Mouse (Mus musculus): Measurements from ENCODE around the gene Olfr906. TPM values are rescaled to one million over a fixed set of nuclear protein-coding genes. Genes with fewer than 3 reads are reported as not detected.

Olfr906 gene
- not detected in 2 replicates for polyA plus RNA-seq (2016; fragmentation: Nextera tagmentation; extraction: Ambion mirVana)

DNA sequence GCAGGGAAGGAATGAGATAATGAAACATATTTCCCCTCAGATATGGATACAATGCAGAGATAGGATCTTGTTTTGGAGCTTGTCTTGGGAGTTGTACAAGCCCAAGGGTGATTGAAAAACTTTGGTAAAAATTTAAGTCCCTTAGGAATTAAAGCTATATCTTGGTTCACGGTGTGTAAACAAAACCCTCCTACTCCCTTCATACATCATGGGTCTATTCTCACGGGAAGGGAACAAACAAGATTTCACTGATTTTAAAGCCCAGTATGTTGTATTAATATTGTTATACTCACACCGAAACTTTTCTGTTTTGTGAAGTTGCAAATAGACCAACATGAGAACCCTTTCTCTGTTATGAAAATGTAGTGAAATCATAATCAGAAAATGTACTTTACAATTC lies at the start of gene Olfr906:
Gene Olfr906, plus strand, starts transcription at position 301 of the 400 bp plus-strand sequence.
- Histone ChIP-seq H3K9me3 (no peaks in the 10 kb centered on the region), H3K4me2 (no peak within 1 kb of the TSS), H3K27me3 (no peaks in the 10 kb centered on the region), H3K4me3 (replicated peaks) (no peak within 1 kb of the TSS), H3K9ac (replicated peaks) (no peak within 1 kb of the TSS), H3K27ac (no peak within 1 kb of the TSS), H3K4me1 (replicated peaks) (no peaks in the 10 kb centered on the region), H3K36me3 (no peaks in the 10 kb centered on the region)
- ATAC-seq (ENCODE audit: insufficient number of reproducible peaks, insufficient read depth, low FRiP score, low TSS enrichment, low read depth) = no peak
- WGBS = 88% methylated on average over 3 of the region's 3 CpGs

DNA sequence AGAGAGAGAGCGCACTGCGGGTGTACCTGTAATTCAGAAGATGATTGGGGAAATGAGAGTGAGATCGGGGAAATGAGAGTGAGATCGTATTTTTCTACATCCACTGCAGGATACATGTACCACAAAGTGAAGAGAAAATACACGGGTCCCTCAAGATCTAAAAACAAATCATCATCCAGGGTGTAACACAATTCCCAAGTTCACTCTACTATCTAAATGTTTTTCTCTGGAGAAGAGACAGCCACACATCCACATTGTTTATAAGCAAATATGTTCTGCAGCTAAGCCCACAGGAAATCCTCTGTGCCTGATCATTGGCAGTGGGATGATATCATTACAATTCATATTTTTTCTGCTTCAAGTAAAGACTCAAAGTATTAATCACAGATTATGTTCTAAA lies 39.5 kb upstream of the Olfr906 start, which contains the start of gene Olfr902:
Gene Olfr902, plus strand, starts transcription at position 301 of the 400 bp plus-strand sequence.
- Histone ChIP-seq H3K27ac (no peak within 1 kb of the TSS), H3K4me2 (no peak within 1 kb of the TSS), H3K4me3 (replicated peaks) (no peak within 1 kb of the TSS), H3K4me1 (replicated peaks) (no peaks in the 10 kb centered on the region), H3K36me3 (no peaks in the 10 kb centered on the region), H3K9me3 (no peaks in the 10 kb centered on the region), H3K27me3 (no peaks in the 10 kb centered on the region), H3K9ac (replicated peaks) (no peak within 1 kb of the TSS)
- 84% methylated on average over 5 of the region's 5 CpGs for WGBS
- ATAC-seq (ENCODE audit: insufficient number of reproducible peaks, insufficient read depth, low FRiP score, low TSS enrichment, low read depth) = no peak

DNA sequence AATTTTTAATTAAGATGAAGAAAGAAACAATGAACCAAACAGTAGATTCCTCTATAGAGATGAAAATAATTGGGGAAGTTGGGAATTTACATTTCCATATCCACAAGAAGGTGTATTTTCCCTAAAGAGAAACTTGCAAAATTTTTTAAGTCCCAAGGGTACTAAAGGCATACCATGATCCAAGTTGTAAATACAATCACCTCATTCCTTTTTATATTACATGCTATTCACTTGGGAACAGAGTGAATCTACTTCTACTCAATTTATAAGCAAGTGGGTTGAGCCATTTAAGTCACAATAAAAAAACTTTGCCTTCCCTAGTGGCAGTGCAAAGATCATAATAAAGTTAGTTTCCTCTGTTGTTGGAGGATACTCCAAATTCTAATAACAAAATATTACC lies 24.0 kb upstream of the Olfr906 start, which contains the start of gene Olfr904:
Gene Olfr904, plus strand, starts transcription at position 301 of the 400 bp plus-strand sequence.
- no peak within 1 kb of the TSS for H3K4me3 ChIP-seq (replicated peaks)
- no peak for ATAC-seq (ENCODE audit: insufficient number of reproducible peaks, insufficient read depth, low FRiP score, low TSS enrichment, low read depth)

DNA sequence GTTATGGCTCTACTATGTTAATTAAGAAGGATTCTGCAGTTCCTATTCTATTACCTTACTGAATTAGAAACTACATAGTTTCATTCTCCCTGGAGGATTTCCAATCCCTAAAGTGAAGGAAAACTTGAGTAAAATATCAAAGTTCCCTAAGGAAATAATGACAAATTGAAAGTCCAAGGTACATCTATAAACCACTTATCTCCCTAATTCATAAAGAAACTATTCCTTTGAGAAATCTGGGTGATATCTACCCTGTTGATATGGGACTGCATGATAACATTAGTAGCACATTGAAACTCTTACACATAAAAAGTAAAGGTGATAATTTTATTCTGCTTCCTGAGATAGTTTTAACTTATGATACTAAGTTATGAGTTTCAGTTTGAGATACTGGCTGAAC lies 16.1 kb upstream of the Olfr906 start, which contains the start of gene Olfr905:
Gene Olfr905, plus strand, starts transcription at position 301 of the 400 bp plus-strand sequence.
- H3K27me3 ChIP-seq = no peaks in the 10 kb centered on the region
- no peaks in the 10 kb centered on the region for H3K4me1 ChIP-seq (replicated peaks)
- no peak for ATAC-seq (ENCODE audit: insufficient number of reproducible peaks, insufficient read depth, low FRiP score, low TSS enrichment, low read depth)
- H3K4me3 ChIP-seq (replicated peaks) = no peak within 1 kb of the TSS
- H3K4me2 ChIP-seq = no peak within 1 kb of the TSS
- H3K9ac ChIP-seq (replicated peaks) = no peak within 1 kb of the TSS
- H3K36me3 ChIP-seq = no peaks in the 10 kb centered on the region
- H3K27ac ChIP-seq = no peak within 1 kb of the TSS
- H3K9me3 ChIP-seq = no peaks in the 10 kb centered on the region

More for the DNA sequence above, 24.0 kb upstream of the Olfr906 start, which contains the start of gene Olfr904:
- H3K9ac ChIP-seq (replicated peaks) = no peak within 1 kb of the TSS
- no peaks in the 10 kb centered on the region for H3K4me1 ChIP-seq (replicated peaks)
- no peak within 1 kb of the TSS for H3K27ac ChIP-seq
- H3K36me3 ChIP-seq = no peaks in the 10 kb centered on the region
- no peak within 1 kb of the TSS for H3K4me2 ChIP-seq
- H3K27me3 ChIP-seq = no peaks in the 10 kb centered on the region
- no peaks in the 10 kb centered on the region for H3K9me3 ChIP-seq

DNA sequence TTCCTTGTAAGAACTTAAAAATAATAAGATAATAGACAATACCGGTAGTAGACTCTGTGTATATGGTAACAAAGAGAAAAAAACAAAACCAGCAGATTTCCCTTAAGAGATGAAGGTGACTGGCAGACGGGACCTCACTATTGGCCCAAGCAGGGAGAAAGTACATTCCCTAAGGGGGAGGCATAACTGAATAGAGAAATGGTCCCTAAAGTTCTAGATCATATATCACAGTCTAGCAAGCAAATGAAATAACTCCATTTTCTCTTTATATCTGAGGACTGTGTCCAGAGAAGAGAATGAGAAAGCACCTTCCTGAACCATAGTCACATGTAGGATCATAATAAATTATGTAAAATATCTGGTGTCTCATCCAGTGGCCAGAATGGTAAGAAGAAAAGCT lies 8.6 kb downstream of the Olfr906 start, which contains the start of gene Olfr907:
Gene Olfr907, plus strand, starts transcription at position 301 of the 400 bp plus-strand sequence.
- Histone ChIP-seq H3K9me3 (no peaks in the 10 kb centered on the region), H3K4me2 (no peak within 1 kb of the TSS), H3K9ac (replicated peaks) (no peak within 1 kb of the TSS), H3K27me3 (no peaks in the 10 kb centered on the region), H3K36me3 (no peaks in the 10 kb centered on the region), H3K4me3 (replicated peaks) (no peak within 1 kb of the TSS), H3K4me1 (replicated peaks) (no peaks in the 10 kb centered on the region), H3K27ac (no peak within 1 kb of the TSS)
- no peak for ATAC-seq (ENCODE audit: insufficient number of reproducible peaks, insufficient read depth, low FRiP score, low TSS enrichment, low read depth)
- 88% methylated on average over 2 of the region's 2 CpGs for WGBS

DNA sequence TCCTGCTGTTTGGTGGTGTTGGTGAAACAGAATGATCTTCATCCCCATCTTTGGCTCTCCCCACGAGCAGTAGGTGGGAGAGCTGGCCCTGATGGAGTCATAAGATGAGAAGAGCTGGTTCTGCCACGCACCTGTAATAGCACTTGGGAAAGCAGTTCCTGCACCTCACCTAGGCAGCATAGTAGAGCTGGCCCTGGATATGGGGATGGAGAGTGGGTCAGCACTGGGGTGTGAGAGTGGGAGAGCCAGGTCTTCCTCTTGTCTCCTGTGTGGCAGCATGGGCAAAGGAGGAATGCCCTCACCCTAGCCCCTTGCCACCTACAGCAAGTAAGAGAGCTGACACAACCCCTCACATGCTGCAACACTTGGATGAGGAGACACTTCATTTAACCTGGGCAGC lies 25.5 kb downstream of the Olfr906 start:
- WGBS = 80% methylated on average over 2 of the region's 2 CpGs
- H3K27me3 ChIP-seq = no peaks in the 10 kb centered on the region
- no peak overlapping the region for H3K9ac ChIP-seq (replicated peaks)
- H3K4me1 ChIP-seq (replicated peaks) = no peaks in the 10 kb centered on the region
- H3K4me3 ChIP-seq (replicated peaks) = no peak overlapping the region
- no peak overlapping the region for H3K4me2 ChIP-seq
- no peaks in the 10 kb centered on the region for H3K9me3 ChIP-seq
- ATAC-seq (ENCODE audit: insufficient number of reproducible peaks, insufficient read depth, low FRiP score, low TSS enrichment, low read depth) = no peak
- H3K36me3 ChIP-seq = no peaks in the 10 kb centered on the region
- no peak overlapping the region for H3K27ac ChIP-seq

DNA sequence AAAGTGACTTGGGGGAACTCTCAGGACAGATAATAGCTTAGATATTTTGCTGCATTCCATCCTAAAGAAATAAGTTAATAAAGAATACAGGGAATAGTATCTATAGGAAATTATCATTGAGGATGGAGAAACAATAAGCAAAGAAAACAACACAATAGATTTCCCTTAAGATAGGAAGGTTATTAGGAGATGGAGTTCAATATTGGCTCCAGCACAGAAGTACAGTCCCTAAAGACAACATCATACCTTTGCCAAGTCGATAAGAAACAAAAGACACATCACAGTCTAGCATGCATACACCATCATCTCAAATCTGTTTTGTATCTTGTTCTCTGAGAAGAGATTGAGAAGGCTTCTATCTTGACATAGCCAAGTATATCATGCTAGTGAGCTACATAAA lies 34.4 kb downstream of the Olfr906 start, which contains the start of gene Olfr911-ps1:
Gene Olfr911-ps1, plus strand, starts transcription at position 301 of the 400 bp plus-strand sequence.
- H3K4me2 ChIP-seq = no peak within 1 kb of the TSS
- no peaks in the 10 kb centered on the region for H3K27me3 ChIP-seq
- no peaks in the 10 kb centered on the region for H3K4me1 ChIP-seq (replicated peaks)
- H3K4me3 ChIP-seq (replicated peaks) = no peak within 1 kb of the TSS
- ATAC-seq (ENCODE audit: insufficient number of reproducible peaks, insufficient read depth, low FRiP score, low TSS enrichment, low read depth) = no peak
- H3K9ac ChIP-seq (replicated peaks) = no peak within 1 kb of the TSS
- no peaks in the 10 kb centered on the region for H3K36me3 ChIP-seq
- H3K27ac ChIP-seq = no peak within 1 kb of the TSS
- WGBS = 71% methylated on average over 1 of the region's 1 CpGs
- no peaks in the 10 kb centered on the region for H3K9me3 ChIP-seq

DNA sequence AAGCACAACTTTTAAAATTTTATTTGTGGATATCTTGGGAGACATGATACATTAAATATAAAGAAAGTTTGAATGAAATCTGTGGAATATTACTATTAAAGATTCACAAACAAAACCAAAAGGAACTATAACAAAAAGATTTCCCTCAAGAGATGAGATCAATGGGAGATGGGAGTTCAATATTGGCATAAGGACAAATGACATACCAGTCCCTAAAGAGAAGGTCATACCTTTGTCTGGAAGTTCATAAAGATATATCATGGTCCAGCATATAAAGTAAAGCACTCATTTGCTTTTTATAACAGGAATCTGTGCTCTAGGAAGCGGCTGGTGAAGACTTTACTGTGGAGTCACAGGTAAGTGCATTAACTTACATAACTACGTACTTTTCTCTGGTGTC lies 50.7 kb downstream of the Olfr906 start, which contains the start of gene Olfr910:
Gene Olfr910, plus strand, starts transcription at position 301 of the 400 bp plus-strand sequence.
- H3K4me2 ChIP-seq = no peak within 1 kb of the TSS
- 0 out of 2 replicates have a peak, but pooled peaks cover 1% of the 10 kb centered on the region for H3K9me3 ChIP-seq
- no peak within 1 kb of the TSS for H3K9ac ChIP-seq (replicated peaks)
- no peak for ATAC-seq (ENCODE audit: insufficient number of reproducible peaks, insufficient read depth, low FRiP score, low TSS enrichment, low read depth)
- H3K27me3 ChIP-seq = no peaks in the 10 kb centered on the region
- no peaks in the 10 kb centered on the region for H3K36me3 ChIP-seq
- no peaks in the 10 kb centered on the region for H3K4me1 ChIP-seq (replicated peaks)
- WGBS = 83% methylated on average over 2 of the region's 2 CpGs
- H3K27ac ChIP-seq = no peak within 1 kb of the TSS
- no peak within 1 kb of the TSS for H3K4me3 ChIP-seq (replicated peaks)

Other genes starting within 250 kb of the Olfr906 start
- not detected in 2 replicates for gene Olfr143, start 234.3 kb upstream of the Olfr906 start, polyA plus RNA-seq (2016; fragmentation: Nextera tagmentation; extraction: Ambion mirVana)
- gene Olfr895, start 219.2 kb upstream of the Olfr906 start, polyA plus RNA-seq (2016; fragmentation: Nextera tagmentation; extraction: Ambion mirVana) = not detected in 2 replicates
- not detected in 2 replicates for gene Olfr896-ps1, start 196.0 kb upstream of the Olfr906 start, polyA plus RNA-seq (2016; fragmentation: Nextera tagmentation; extraction: Ambion mirVana)
- not detected in 2 replicates for gene Olfr25, start 158.0 kb upstream of the Olfr906 start, polyA plus RNA-seq (2016; fragmentation: Nextera tagmentation; extraction: Ambion mirVana)
- not detected in 2 replicates for gene Olfr898, start 138.7 kb upstream of the Olfr906 start, polyA plus RNA-seq (2016; fragmentation: Nextera tagmentation; extraction: Ambion mirVana)
- gene Olfr250, start 120.2 kb upstream of the Olfr906 start, polyA plus RNA-seq (2016; fragmentation: Nextera tagmentation; extraction: Ambion mirVana) = not detected in 2 replicates
- not detected in 2 replicates for gene Olfr251, start 110.0 kb upstream of the Olfr906 start, polyA plus RNA-seq (2016; fragmentation: Nextera tagmentation; extraction: Ambion mirVana)
- not detected in 2 replicates for gene Olfr147, start 85.4 kb upstream of the Olfr906 start, polyA plus RNA-seq (2016; fragmentation: Nextera tagmentation; extraction: Ambion mirVana)
- gene Olfr901, start 57.6 kb upstream of the Olfr906 start, polyA plus RNA-seq (2016; fragmentation: Nextera tagmentation; extraction: Ambion mirVana) = not detected in 2 replicates
- gene Olfr902, start 39.4 kb upstream of the Olfr906 start, polyA plus RNA-seq (2016; fragmentation: Nextera tagmentation; extraction: Ambion mirVana) = not detected in 2 replicates
- not detected in 2 replicates for gene Olfr904, start 23.9 kb upstream of the Olfr906 start, polyA plus RNA-seq (2016; fragmentation: Nextera tagmentation; extraction: Ambion mirVana)
- not detected in 2 replicates for gene Olfr905, start 16.0 kb upstream of the Olfr906 start, polyA plus RNA-seq (2016; fragmentation: Nextera tagmentation; extraction: Ambion mirVana)
- not detected in 2 replicates for gene Olfr907, start 8.7 kb downstream of the Olfr906 start, polyA plus RNA-seq (2016; fragmentation: Nextera tagmentation; extraction: Ambion mirVana)
- not detected in 2 replicates for gene Olfr911-ps1, start 34.5 kb downstream of the Olfr906 start, polyA plus RNA-seq (2016; fragmentation: Nextera tagmentation; extraction: Ambion mirVana)
- gene Olfr910, start 50.8 kb downstream of the Olfr906 start, polyA plus RNA-seq (2016; fragmentation: Nextera tagmentation; extraction: Ambion mirVana) = not detected in 2 replicates
- gene Olfr912, start 93.1 kb downstream of the Olfr906 start, polyA plus RNA-seq (2016; fragmentation: Nextera tagmentation; extraction: Ambion mirVana) = not detected in 2 replicates
- gene Olfr913, start 105.7 kb downstream of the Olfr906 start, polyA plus RNA-seq (2016; fragmentation: Nextera tagmentation; extraction: Ambion mirVana) = not detected in 2 replicates
- not detected in 2 replicates for gene Olfr914, start 118.0 kb downstream of the Olfr906 start, polyA plus RNA-seq (2016; fragmentation: Nextera tagmentation; extraction: Ambion mirVana)
- gene Olfr916, start 172.8 kb downstream of the Olfr906 start, polyA plus RNA-seq (2016; fragmentation: Nextera tagmentation; extraction: Ambion mirVana) = not detected in 2 replicates
- not detected in 2 replicates for gene Olfr917, start 178.8 kb downstream of the Olfr906 start, polyA plus RNA-seq (2016; fragmentation: Nextera tagmentation; extraction: Ambion mirVana)
- gene Olfr918, start 187.5 kb downstream of the Olfr906 start, polyA plus RNA-seq (2016; fragmentation: Nextera tagmentation; extraction: Ambion mirVana) = not detected in 2 replicates
- gene Olfr919, start 216.6 kb downstream of the Olfr906 start, polyA plus RNA-seq (2016; fragmentation: Nextera tagmentation; extraction: Ambion mirVana) = not detected in 2 replicates
- 14.2 and 15.9 TPM in 2 replicates for gene Vwa5a, start 231.2 kb downstream of the Olfr906 start, polyA plus RNA-seq (2016; fragmentation: Nextera tagmentation; extraction: Ambion mirVana)

Data from limb, embryonic 12.5 days (tissue).